Mouse (Mus musculus) kidney, adult 2 months (tissue): Measurements from ENCODE around the gene Ttc34. TPM values are rescaled to one million over a fixed set of nuclear protein-coding genes. Genes with fewer than 3 reads are reported as not detected.
A peak's percentile ranks its signal among the peaks of the same experiment; 100 is the strongest.

ENCODE experiments used
- DNase-seq: peaks from one replicate; pipeline ENCODE4 v3.0.0; 2021
- H3K27ac ChIP-seq: fragments of 200-500 bp; 2 replicates; pipeline ENCODE4 v1.5.1; 2012; ENCODE audit warnings: low read depth, low read length, control low read depth, inconsistent platforms; ENCODE audit not compliant: insufficient read depth
- H3K27me3 ChIP-seq: fragments of 200-500 bp; replicated peaks from 2 replicates; pipeline ENCODE4 v1.6.1; 2012; ENCODE audit warnings: mild to moderate bottlenecking, moderate library complexity, low read length, inconsistent platforms; ENCODE audit not compliant: control insufficient read depth, insufficient read depth
- H3K36me3 ChIP-seq: fragments of 200-500 bp; 2 replicates; pipeline ENCODE4 v1.6.1; 2012; ENCODE audit warnings: mild to moderate bottlenecking, moderate library complexity, low read length, inconsistent platforms; ENCODE audit not compliant: control insufficient read depth, insufficient read depth
- H3K4me1 ChIP-seq: fragments of 200-500 bp; 2 replicates; pipeline ENCODE4 v1.6.1; 2011; ENCODE audit warnings: low read length; ENCODE audit not compliant: control insufficient read depth, insufficient read depth
- H3K4me3 ChIP-seq: fragments of 200-500 bp; 2 replicates; pipeline ENCODE4 v1.5.1; 2011; ENCODE audit warnings: mild to moderate bottlenecking, low read depth, low read length, control low read depth; ENCODE audit not compliant: insufficient read depth
- CTCF ChIP-seq: fragments of 200-500 bp; conservative IDR thresholded peaks from 2 replicates; pipeline ENCODE4 v1.5.1; 2011; ENCODE audit warnings: low read depth, mild to moderate bottlenecking, control low read depth, low read length, moderate library complexity, mixed read lengths; ENCODE audit not compliant: insufficient read depth, insufficient read length
- POLR2A ChIP-seq: fragments of 200-500 bp; IDR thresholded peaks from one replicate; pipeline ENCODE4 v1.6.1; 2011; ENCODE audit warnings: low read depth, low read length, control low read depth
- WGBS: fragments of 180-500 bp; shearing (Covaris S2); methylation state at CpG from one replicate; pipeline ENCODE4 v1.1.7; 2018; 5-methylcytosine and 5-hydroxymethylcytosine counted together
- polyA plus RNA-seq: library from polyadenylated mRNA; depleted of rRNA; stranded (reverse); fragments of >200 nt; gene quantifications from 2 replicates; pipeline ENCODE4 v1.2.3, GENCODE M21; 2012

Gene Ttc34
- polyA plus RNA-seq, 1 experiment: not detected

DNA sequence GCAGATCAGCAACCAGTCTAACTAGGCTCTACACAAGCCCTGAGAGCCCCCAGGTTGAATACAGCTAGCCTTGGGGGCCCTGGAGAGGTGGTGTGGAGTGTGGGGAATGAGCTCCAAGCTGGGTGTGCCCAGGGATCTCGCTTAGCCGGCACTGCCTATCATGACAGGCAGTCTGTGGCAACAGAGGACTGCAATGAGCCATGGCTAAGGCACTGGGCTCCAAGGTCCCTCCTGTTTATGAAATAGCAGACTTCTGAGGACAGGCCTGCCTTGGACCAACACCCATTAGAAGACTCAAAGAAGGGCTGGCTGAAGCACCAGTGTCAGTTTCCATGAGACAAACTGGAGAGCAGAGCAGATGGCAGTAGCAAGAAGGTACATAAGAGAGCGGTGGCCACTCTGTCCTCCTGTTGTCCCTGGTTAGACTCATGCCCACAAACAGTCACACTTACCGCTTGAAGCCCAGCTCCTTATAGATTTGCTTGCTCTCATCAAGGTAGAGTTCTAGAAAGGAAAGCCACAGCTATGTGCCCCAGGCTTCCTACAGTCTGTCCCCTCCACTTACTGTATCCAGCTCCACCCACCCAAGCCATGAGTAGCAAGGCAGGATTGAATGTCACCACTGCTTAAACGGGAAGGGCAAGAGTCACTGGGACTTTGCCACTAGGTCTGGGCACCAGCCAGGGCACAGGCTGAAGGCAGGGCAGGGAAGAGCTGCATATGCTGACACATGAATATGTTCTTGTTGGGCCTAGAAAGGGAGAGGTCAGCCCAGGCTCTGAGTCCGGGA, 60.6 kb downstream of the Ttc34 start:
- Histone ChIP-seq H3K4me1 (peaks cover 7% of the 10 kb centered on the region), H3K27me3 (no peaks in the 10 kb centered on the region), H3K4me3 (peak overlapping the region; percentile 76), H3K27ac (no peak overlapping the region), H3K36me3 (no peaks in the 10 kb centered on the region)
- WGBS: 68% methylated on average over 6 of the region's 6 CpGs
- TF ChIP-seq POLR2A (no peak), CTCF (no peak)
- peak; percentile 20 for DNase-seq

DNA sequence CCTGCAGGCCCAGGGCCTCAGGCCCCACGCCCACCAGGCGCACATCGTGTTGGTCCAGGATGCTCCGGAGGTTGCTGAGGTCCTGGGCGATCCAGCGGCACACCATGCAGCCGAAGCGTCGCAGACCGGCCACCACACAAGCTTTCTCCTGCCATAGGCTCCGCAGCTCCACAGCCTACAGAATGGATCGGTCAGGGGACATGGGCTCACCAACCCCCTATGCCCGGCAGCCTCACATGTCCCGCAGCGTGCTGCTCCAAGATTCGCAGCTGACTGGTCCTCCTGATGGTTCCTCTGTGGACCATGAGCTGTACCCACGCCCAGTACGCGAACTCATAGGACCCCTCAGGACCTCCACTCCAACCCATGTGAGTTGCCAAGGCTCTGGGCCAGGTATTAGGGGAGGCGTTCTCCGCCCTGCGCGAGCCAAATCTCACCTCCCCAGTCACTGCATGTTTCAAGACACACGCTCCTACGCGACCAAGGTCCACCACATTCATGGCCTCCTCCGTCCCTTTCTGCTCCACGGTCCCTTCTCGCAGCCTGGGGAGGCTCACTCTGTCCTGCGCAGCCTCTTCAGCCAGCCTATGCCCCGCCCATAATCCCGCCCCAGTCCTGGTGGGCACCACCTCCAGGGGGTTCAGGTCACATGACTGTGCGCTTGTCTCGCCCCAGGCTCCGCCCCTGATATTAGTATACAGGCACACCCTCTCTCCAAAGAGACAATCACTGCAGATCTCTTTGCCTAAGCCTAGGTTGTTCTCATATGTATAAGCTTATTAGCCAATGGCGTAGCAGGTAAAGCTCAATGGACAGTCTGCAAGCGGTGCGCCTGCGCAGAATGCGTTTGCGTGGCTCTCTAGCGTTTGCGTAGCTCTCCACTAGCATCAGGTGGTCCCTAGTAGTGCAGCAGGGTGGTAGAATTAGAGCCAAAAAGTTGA, 61.5 kb downstream of the Ttc34 start, which contains the start of gene Fam213b:
Gene Fam213b, minus strand, starts transcription at position 630 of the 941 bp plus-strand sequence.
- peak; percentile 88 for DNase-seq
- peaks cover 7% of the 10 kb centered on the region for H3K4me1 ChIP-seq
- TF ChIP-seq POLR2A (peak; percentile 79), CTCF (0 out of 2 replicates have a peak, but pooled peaks have one; percentile 0)
- H3K36me3 ChIP-seq: no peaks in the 10 kb centered on the region
- H3K27me3 ChIP-seq: no peaks in the 10 kb centered on the region
- WGBS: 4% methylated on average over 43 of the region's 43 CpGs
- H3K4me3 ChIP-seq: peak within 1 kb of the TSS; percentile 76
- no peak within 1 kb of the TSS for H3K27ac ChIP-seq

DNA sequence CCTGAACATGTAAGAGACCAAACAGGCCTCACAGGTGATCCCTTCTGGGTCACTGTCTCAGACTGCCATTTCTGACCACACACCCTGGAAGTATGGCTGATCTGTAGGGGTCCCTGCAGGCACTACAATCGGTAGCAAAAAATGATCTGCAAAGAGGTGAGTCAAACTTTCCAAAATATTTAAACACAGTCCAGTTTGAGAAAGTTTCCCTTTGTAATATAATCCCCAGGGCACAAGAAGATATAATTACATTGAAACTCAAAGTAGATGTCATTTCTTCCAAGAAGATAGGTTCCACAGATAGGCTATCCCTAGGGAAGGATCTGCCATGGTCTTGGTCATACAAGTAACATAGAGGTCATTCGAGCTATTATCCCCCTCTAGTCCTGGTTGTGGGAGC, 65.1 kb downstream of the Ttc34 start:
- no peaks in the 10 kb centered on the region for H3K36me3 ChIP-seq
- no peak overlapping the region for H3K4me3 ChIP-seq
- no peaks in the 10 kb centered on the region for H3K27me3 ChIP-seq
- no peak overlapping the region for H3K27ac ChIP-seq
- TF ChIP-seq POLR2A: no peak
- TF ChIP-seq CTCF: no peak
- no peak for DNase-seq
- peaks cover 7% of the 10 kb centered on the region for H3K4me1 ChIP-seq
- WGBS: 84% methylated on average over 2 of the region's 2 CpGs

DNA sequence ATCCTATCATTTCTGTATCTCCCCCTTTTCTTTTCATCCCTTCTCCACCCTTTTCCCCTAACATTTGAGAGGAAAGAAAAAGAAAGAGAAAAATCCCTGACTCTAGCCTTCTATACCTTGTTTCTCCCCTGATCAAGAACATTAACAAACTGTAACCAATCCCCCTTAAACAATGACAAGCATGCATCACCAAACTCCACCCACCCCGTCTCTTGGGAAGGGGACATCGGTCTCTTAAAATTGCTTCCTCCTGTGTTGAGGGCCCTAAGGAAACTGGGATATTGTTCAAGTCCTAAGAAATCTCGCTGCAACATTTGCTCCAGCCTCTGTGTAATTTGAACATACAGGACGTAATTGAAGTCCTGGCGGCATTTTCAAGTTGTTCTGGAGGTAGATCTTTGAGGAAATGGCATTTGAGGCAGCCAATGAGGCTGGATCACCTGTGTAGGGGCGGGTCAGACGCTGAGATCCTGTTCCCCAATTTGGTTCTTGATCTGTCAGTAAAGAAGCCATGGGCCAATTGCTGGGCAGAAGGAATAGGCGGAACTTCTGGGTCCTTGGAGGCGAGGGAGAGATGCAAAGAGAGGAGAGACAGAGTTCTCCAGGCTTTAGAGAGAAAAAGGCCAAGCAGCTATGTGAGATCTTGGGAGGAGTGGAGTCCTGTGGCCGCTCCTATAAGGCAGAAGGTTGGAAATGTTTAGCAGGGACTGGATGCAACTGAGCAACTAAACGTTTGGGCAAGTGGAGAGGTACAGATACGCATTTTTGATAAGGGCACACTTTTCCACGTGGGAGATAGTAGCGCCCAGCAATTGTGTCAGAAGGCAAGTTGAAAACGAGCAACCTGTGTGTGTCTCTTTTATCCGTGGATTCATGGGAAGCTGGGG, 67.2 kb downstream of the Ttc34 start:
- Histone ChIP-seq H3K36me3 (no peaks in the 10 kb centered on the region), H3K27me3 (no peaks in the 10 kb centered on the region), H3K4me1 (no peaks in the 10 kb centered on the region), H3K27ac (no peak overlapping the region), H3K4me3 (no peak overlapping the region; the same call in 1 of the 2 replicates)
- peak; percentile 94 for DNase-seq
- no peak for TF ChIP-seq CTCF
- no peak for TF ChIP-seq POLR2A
- WGBS: 2% methylated on average over 16 of the region's 16 CpGs

DNA sequence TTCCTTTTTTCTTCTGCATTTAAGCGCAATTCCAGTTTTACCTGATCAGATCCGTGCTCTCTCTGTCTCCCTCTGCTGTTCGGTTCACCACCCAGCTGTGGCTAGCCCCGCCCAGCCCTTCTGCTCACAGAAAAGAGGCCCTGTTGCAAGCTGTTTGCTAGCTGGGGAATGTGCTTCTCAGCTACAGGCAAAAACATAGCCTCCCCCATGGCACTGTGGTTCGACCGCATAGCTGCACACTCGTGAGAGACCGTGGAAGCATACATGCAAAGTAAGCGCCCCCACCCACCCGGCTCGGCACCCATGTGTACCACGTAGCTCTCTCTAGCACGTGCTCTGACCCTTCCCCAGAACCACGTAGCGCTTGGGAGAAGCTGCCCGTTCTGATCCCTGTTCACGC, 70.6 kb downstream of the Ttc34 start:
- Histone ChIP-seq H3K4me1 (no peaks in the 10 kb centered on the region), H3K27ac (no peak overlapping the region), H3K36me3 (no peaks in the 10 kb centered on the region), H3K4me3 (no peak overlapping the region), H3K27me3 (no peaks in the 10 kb centered on the region)
- DNase-seq: peak; percentile 73
- no peak for TF ChIP-seq POLR2A
- peak; percentile 85 for TF ChIP-seq CTCF
- 38% methylated on average over 17 of the region's 17 CpGs for WGBS

DNA sequence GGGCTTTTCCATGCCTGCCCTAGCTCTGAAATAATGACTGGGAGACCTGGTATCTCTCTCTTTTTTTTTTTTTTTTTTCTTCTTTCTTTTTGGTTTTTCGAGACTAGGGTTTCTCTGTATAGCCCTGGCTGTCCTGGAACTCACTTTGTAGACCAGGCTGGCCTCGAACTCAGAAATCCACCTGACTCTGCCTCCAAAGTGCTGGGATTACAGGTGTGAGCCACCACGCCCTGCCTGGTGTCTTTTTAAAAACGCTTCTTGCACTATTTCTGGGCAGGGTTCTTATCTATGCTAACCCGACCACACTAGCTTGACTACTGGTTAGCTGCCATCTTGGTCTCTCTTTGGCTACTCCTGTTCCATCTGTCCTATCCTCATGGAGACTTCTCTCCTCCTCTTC, 71.2 kb downstream of the Ttc34 start:
- no peak for DNase-seq
- no peaks in the 10 kb centered on the region for H3K4me1 ChIP-seq
- H3K27ac ChIP-seq: no peak overlapping the region
- no peaks in the 10 kb centered on the region for H3K36me3 ChIP-seq
- H3K4me3 ChIP-seq: no peak overlapping the region
- no peaks in the 10 kb centered on the region for H3K27me3 ChIP-seq
- TF ChIP-seq POLR2A (no peak), CTCF (no peak)
- 91% methylated on average over 5 of the region's 5 CpGs for WGBS
